Mouse (Mus musculus) heart, adult 2 months (tissue): ENCODE data around the gene Lcn6. TPM values are rescaled to one million over a fixed set of nuclear protein-coding genes. Genes with fewer than 3 reads are reported as not detected.
"Not testable (repeated sequence)": the region's sequence is repeated elsewhere in the genome, so short reads cannot be mapped to it uniquely, and the experiment has no call there.

Experiments used
- DNase-seq, 2 experiments: peaks; one replicate each; pipeline ENCODE4 v3.0.0; 2021
- H3K27ac ChIP-seq: fragments of 200-600 bp; 2 replicates; pipeline ENCODE4 v1.8.1; 2022
- H3K27me3 ChIP-seq: fragments of 200-500 bp; 2 replicates; pipeline ENCODE4 v1.6.1; 2012; ENCODE audit warnings: mild to moderate bottlenecking, low read length, inconsistent platforms, mixed read lengths; ENCODE audit not compliant: control insufficient read depth, insufficient read depth
- H3K36me3 ChIP-seq: fragments of 200-500 bp; 2 replicates; pipeline ENCODE4 v1.6.1; 2012; ENCODE audit warnings: low read length, inconsistent platforms; ENCODE audit not compliant: control insufficient read depth, insufficient read depth
- H3K4me1 ChIP-seq: fragments of 200-500 bp; 2 replicates; pipeline ENCODE4 v1.6.1; 2011; ENCODE audit warnings: low read length; ENCODE audit not compliant: control insufficient read depth, insufficient read depth
- H3K4me3 ChIP-seq: fragments of 200-600 bp; 2 replicates; pipeline ENCODE4 v1.8.1; 2022
- H3K79me2 ChIP-seq: fragments of 200-500 bp; replicated peaks from 2 replicates; pipeline ENCODE4 v1.6.1; 2012; ENCODE audit warnings: mild to moderate bottlenecking, inconsistent platforms, low read length, moderate library complexity, mixed read lengths; ENCODE audit not compliant: control insufficient read depth, insufficient read depth
- H3K9ac ChIP-seq: fragments of 200-500 bp; 2 replicates; pipeline ENCODE4 v1.6.1; 2012; ENCODE audit warnings: low read depth, mild to moderate bottlenecking, control low read depth, inconsistent platforms, low read length, mixed read lengths
- CTCF ChIP-seq: fragments of 200-600 bp; IDR thresholded peaks from 2 replicates; pipeline ENCODE4 v1.8.1; 2022; ENCODE audit warnings: antibody characterized with exemption, mild to moderate bottlenecking, moderate library complexity
- EP300 ChIP-seq: fragments of 200-500 bp; IDR thresholded peaks from 2 replicates; pipeline ENCODE4 v1.6.1; 2011; ENCODE audit warnings: low read depth, low read length, control low read depth; ENCODE audit not compliant: insufficient read depth
- POLR2A ChIP-seq: fragments of 200-500 bp; IDR thresholded peaks from 2 replicates; pipeline ENCODE4 v1.6.1; 2011; ENCODE audit warnings: mild to moderate bottlenecking, low read depth, low read length, control low read depth; ENCODE audit not compliant: insufficient read depth
- WGBS: fragments of 180-500 bp; shearing (Covaris S2); methylation state at CpG from one replicate; pipeline ENCODE4 v1.1.7; 2018; 5-methylcytosine and 5-hydroxymethylcytosine counted together
- intact Hi-C: fragments of 180-260 bp; cut with DNase I; formaldehyde crosslinking; loops from one replicate; pipeline ENCODE4 v1.15.1; 2025
- polyA plus RNA-seq: library from polyadenylated mRNA; depleted of rRNA; stranded (reverse); fragments of >200 nt; gene quantifications from 2 replicates; pipeline ENCODE4 v1.2.3, GENCODE M21; 2012
- total RNA-seq, 2 experiments: library from RNA; stranded (reverse); gene quantifications; 2 replicates each; pipeline ENCODE4 v1.2.3; 2021

Gene Lcn6
- total and polyA plus RNA-seq, 3 experiments: not detected

GRCm38 (mm10) chr2:25703706-25704105, 27.1 kb downstream of the Lcn6 start:
- Histone ChIP-seq H3K79me2 (no peaks in the 10 kb centered on the region), H3K4me1 (peaks cover 4% of the 10 kb centered on the region), H3K4me3 (no peak overlapping the region), H3K9ac (no peak overlapping the region), H3K27me3 (no peaks in the 10 kb centered on the region), H3K36me3 (no peaks in the 10 kb centered on the region), H3K27ac (no peak overlapping the region)
- 37% methylated on average over 4 of the region's 4 CpGs for WGBS
- intact Hi-C loops: no loop called here
- TF ChIP-seq POLR2A (no peak), EP300 (no peak), CTCF (no peak)
- DNase-seq: no peak

- TF ChIP-seq POLR2A (peak; percentile 56; the same call in 1 of the 2 replicates), CTCF (peak; percentile 78), EP300 (peak; percentile 52; the same call in 1 of the 2 replicates)
- Histone ChIP-seq H3K27ac (peak within 1 kb of the TSS; percentile 69), H3K27me3 (no peaks in the 10 kb centered on the region), H3K79me2 (no peaks in the 10 kb centered on the region), H3K4me3 (peak within 1 kb of the TSS; percentile 92), H3K36me3 (no peaks in the 10 kb centered on the region), H3K4me1 (peaks cover 3% of the 10 kb centered on the region), H3K9ac (peak within 1 kb of the TSS; percentile 87)
- DNase-seq: peak; percentile 83 to 85
- intact Hi-C loops: no loop called here
- WGBS: under 1% methylated on average over 78 of the region's 78 CpGs
Measured at GRCm38 (mm10) chr2:25706643-25707481, 30.3 kb downstream of the Lcn6 start, which contains the start of gene Bmyc. Gene Bmyc (plus strand): TSS chr2:25706739.

GRCm38 (mm10) chr2:25708121-25708520, 31.5 kb downstream of the Lcn6 start:
- TF ChIP-seq CTCF: peak; percentile 50
- TF ChIP-seq POLR2A: no peak
- Histone ChIP-seq H3K4me3 (no peak overlapping the region), H3K27me3 (no peaks in the 10 kb centered on the region), H3K9ac (no peak overlapping the region), H3K4me1 (peaks cover 3% of the 10 kb centered on the region), H3K79me2 (no peaks in the 10 kb centered on the region), H3K27ac (no peak overlapping the region), H3K36me3 (no peaks in the 10 kb centered on the region)
- intact Hi-C loops: loop anchor here (2.0 kb wide), 1 partner anchor 43 kb away; no protein-coding TSS in a partner anchor
- 87% methylated on average over 2 of the region's 2 CpGs for WGBS
- DNase-seq: peak in 1 of 2 experiments; percentile 11

GRCm38 (mm10) chr2:25709056-25709455, 32.5 kb downstream of the Lcn6 start:
- H3K27me3 ChIP-seq, H3K36me3 ChIP-seq, DNase-seq, H3K9ac ChIP-seq, H3K27ac ChIP-seq, H3K79me2 ChIP-seq, H3K4me3 ChIP-seq, H3K4me1 ChIP-seq: not testable (repeated sequence)
- WGBS: 90% methylated on average over 1 of the region's 1 CpGs
- intact Hi-C loops: loop anchor here (2.0 kb wide), 1 partner anchor 42 kb away; no protein-coding TSS in a partner anchor

GRCm38 (mm10) chr2:25709791-25710190, 33.2 kb downstream of the Lcn6 start:
- not testable (repeated sequence) for H3K4me3 ChIP-seq, H3K9ac ChIP-seq, DNase-seq, H3K27ac ChIP-seq, H3K36me3 ChIP-seq, H3K27me3 ChIP-seq, H3K4me1 ChIP-seq, H3K79me2 ChIP-seq
- WGBS: 66% methylated on average over 2 of the region's 2 CpGs
- intact Hi-C loops: loop anchor here (2.0 kb wide), 1 partner anchor 41 kb away; no protein-coding TSS in a partner anchor

GRCm38 (mm10) chr2:25711641-25712040, 35.1 kb downstream of the Lcn6 start:
- H3K27me3 ChIP-seq, H3K79me2 ChIP-seq, intact Hi-C loops, H3K27ac ChIP-seq, H3K36me3 ChIP-seq, DNase-seq, H3K4me1 ChIP-seq, H3K9ac ChIP-seq, H3K4me3 ChIP-seq: not testable (repeated sequence)
- WGBS: 38% methylated on average over 3 of the region's 3 CpGs
